Mouse (Mus musculus) 416B (cell line): ENCODE measurements around the gene 1110025L11Rik.
"Not testable (repeated sequence)": the region's sequence is repeated elsewhere in the genome, so short reads cannot be mapped to it uniquely, and the experiment has no call there.

ENCODE experiments used
- DNase-seq: peaks from one replicate; pipeline ENCODE4 v3.0.0; 2011; ENCODE audit warnings: low read depth

Gene 1110025L11Rik

DNA sequence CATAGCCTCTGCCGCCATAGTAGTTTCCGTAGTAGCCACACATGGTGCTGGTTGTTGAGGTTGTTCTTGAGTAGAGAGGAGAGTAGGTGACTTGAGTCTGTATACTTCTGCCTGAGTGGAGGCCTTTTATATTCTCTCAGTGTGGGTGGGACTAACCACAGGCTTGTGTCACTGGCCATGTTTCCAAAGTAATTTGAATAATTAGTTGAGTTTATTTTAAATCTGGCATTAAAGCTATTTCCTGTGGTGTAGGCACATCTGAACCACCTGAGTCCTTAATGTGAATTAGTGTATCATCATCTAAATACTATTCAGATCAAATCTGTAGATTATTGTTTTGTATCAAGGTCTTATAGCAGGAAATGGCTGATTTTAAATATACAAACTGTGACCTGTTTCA is at the start of gene 1110025L11Rik:
Gene 1110025L11Rik, minus strand, starts transcription at position 101 of the 400 bp plus-strand sequence.
- not testable (repeated sequence) for DNase-seq

DNA sequence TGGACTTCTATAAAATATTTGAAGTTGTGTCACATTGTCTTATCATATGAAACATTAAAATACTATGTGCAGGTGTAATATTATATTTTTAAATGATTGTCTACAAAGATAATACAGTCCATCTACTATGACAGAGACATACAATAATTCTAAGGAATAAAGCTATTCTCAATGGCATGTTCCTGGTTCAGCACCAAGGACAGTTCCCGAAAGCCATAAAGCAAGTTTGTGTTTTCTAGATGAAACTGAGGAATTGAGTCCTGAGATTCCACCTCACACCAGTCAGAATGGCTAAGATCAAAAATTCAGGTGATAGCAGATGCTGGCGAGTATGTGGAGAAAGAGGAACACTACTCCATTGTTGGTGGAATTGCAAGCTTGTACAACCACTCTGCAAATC is 7.2 kb upstream of the 1110025L11Rik start:
- DNase-seq: peak; percentile 15

DNA sequence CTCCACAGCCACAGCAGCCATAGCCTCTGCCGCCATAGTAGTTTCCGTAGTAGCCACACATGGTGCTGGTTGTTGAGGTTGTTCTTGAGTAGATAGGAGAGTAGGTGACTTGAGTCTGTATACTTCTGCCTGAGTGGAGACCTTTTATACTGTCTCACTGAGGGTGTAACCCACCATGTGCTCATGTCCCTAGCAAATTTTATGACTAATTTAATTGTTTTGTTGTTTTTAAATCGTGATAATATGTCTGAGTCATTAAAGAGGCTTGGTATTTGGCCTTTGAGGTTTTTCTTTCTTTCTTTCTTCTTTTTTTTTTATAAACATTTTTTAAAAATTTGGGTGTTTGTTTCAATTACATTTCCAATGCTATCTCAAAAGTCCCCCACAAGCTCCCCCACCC is 16.0 kb downstream of the 1110025L11Rik start, which contains the start of gene Krtap6-5:
Gene Krtap6-5, minus strand, starts transcription at position 101 of the 400 bp plus-strand sequence.
- no peak for DNase-seq

DNA sequence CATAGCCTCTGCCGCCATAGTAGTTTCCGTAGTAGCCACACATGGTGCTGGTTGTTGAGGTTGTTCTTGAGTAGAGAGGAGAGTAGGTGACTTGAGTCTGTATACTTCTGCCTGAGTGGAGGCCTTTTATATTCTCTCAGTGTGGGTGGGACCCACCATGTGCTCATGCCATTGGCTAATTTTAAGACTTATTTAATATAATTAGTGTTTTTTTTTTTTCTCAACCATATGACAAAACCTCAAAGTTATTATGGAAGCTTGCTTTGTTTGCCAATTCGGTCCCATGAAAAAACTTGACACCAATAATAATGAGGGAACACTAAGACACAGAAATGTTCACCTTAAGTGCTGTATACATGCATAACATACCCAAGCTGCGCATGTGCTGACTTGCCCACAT is 22.4 kb downstream of the 1110025L11Rik start, which contains the start of gene Gm10228:
Gene Gm10228, minus strand, starts transcription at position 101 of the 400 bp plus-strand sequence.
- not testable (repeated sequence) for DNase-seq

DNA sequence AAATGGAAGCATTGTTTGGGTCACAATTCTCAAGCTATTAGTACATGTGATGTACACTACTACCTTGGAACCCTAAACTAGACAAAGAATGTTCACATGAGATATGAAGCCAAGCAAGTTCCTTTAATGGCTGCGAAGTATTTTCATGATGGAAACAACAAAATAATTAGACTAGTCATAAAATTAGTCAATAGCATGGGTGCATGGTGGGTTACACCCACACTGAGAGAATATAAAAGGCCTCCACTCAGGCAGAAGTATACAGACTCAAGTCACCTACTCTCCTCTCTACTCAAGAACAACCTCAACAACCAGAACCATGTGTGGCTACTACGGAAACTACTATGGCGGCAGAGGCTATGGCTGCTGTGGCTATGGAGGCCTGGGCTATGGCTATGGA is 32.4 kb downstream of the 1110025L11Rik start, which contains the start of gene Krtap6-1:
Gene Krtap6-1, plus strand, starts transcription at position 301 of the 400 bp plus-strand sequence.
- not testable (repeated sequence) for DNase-seq

DNA sequence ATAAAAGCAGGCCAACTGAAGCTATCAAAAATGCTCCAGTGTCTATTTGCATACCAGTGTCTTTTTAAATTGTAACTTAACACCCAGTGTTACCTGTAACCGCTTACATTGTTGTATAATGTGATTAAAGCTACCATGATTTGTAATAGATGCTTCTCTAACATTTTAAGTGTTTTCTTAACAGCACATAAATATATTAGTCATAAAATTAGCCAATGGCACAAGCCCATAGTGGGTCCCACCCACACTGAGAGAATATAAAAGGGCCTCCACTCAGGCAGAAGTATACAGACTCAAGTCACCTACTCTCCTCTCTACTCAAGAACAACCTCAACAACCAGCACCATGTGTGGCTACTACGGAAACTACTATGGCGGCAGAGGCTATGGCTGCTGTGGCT is 48.8 kb downstream of the 1110025L11Rik start, which contains the start of gene Gm10229:
Gene Gm10229, plus strand, starts transcription at position 301 of the 400 bp plus-strand sequence.
- not testable (repeated sequence) for DNase-seq

DNA sequence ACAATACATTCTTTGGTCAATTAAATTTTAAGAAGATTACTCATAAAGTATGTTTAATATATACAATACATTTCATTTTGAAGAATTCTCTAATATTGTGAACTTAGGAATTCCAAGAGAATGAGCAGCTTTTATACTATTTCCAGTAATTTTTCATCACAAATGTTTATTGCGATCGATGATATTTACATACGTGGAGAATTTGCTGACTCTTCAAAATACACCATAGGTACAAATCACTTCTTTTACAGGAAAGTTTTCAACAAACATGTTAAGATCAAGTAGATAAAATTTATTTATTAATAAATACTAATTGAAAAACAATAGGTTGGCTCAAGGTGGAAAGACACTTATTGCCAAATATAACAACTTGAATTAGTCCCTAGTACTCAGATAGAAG is 49.8 kb downstream of the 1110025L11Rik start:
- no peak for DNase-seq
